Comparison of ENCODE assay signal across 21 mouse cellular contexts in genomic region chr10:83189071-83189470, GRCm38 (mm10).
A peak's percentile ranks its signal among the peaks of the same experiment; 100 is the strongest.
DNase-seq lines count a peak whose midpoint lies in the region; ATAC-seq and TF ChIP-seq lines count a peak whose summit lies in the region.
"Had no signal": no experiment of that assay in that cellular context is flagged by ENCODE, and none has a peak within 500 bp of the region (broad histone marks: within the 10 kb centered on the region; RNA-seq: fewer than 3 reads in every experiment).

No protein-coding gene starts in this region.

- H3K79me3 ChIP-seq in C2C12 (ENCODE audit: low read depth) = no peaks in the 10 kb centered on the region

- no peaks in the 10 kb centered on the region for H3K27me3 ChIP-seq in C2C12 (ENCODE audit: control insufficient read depth, insufficient read depth, insufficient read length)
- no peaks in the 10 kb centered on the region for H3K27me3 ChIP-seq in forebrain, postnatal 0 days (ENCODE audit: insufficient read depth, low read length)
- no peaks in the 10 kb centered on the region for H3K27me3 ChIP-seq in thymus, adult 2 months (ENCODE audit: control insufficient read depth, insufficient read depth, low read length)
- H3K27me3 ChIP-seq: CH12.LX, Patski had no signal

- peaks cover 9% of the 10 kb centered on the region; the same call in 1 of the 2 replicates for H3K4me1 ChIP-seq in forebrain, postnatal 0 days (ENCODE audit: insufficient read depth)
- peaks cover 16% of the 10 kb centered on the region for H3K4me1 ChIP-seq in thymus, adult 2 months (replicated peaks; ENCODE audit: control insufficient read depth, insufficient read depth, low read length)

- TF ChIP-seq CTCF in C2C12 (IDR thresholded peaks at IDR 0.05; ENCODE audit: control insufficient read depth, insufficient read depth, insufficient read length) = no peak
- TF ChIP-seq CTCF in forebrain, postnatal 0 days (IDR thresholded peaks at IDR 0.05; ENCODE audit: low read depth) = no peak
- no peak for TF ChIP-seq CTCF in thymus, adult 2 months (IDR thresholded peaks at IDR 0.05; ENCODE audit: borderline replicate concordance, control insufficient read depth, extremely low read depth, insufficient read depth, low read length, poor library complexity)

- no peak overlapping the region for H3K27ac ChIP-seq in forebrain, postnatal 0 days (ENCODE audit: low read depth, low read length)
- no peak overlapping the region for H3K27ac ChIP-seq in thymus, adult 2 months (ENCODE audit: control insufficient read depth, insufficient read depth, low read length)

- no peak for ATAC-seq in forebrain, postnatal 0 days
- ATAC-seq: activated CD4-positive, CD25-positive, alpha-beta regulatory T cell, adult 4 months; CD4-positive, CD25-positive, alpha-beta regulatory T cell, adult 4 months; Patski had no signal

- H3K9me3 ChIP-seq in forebrain, postnatal 0 days (ENCODE audit: low read length) = no peaks in the 10 kb centered on the region
- H3K9me3 ChIP-seq: G1E had no signal

- H3K4me3 ChIP-seq in C2C12 (ENCODE audit: insufficient read depth, poor library complexity, severe bottlenecking) = no peak overlapping the region
- H3K4me3 ChIP-seq in forebrain, postnatal 0 days (ENCODE audit: low read depth, low read length) = no peak overlapping the region
- H3K4me3 ChIP-seq in thymus, adult 2 months (ENCODE audit: control insufficient read depth, insufficient read depth, low read length) = no peak overlapping the region

- 98% methylated on average over 5 of the region's 5 CpGs for WGBS in forebrain, postnatal 0 days
- WGBS in thymus, adult 2 months = 96% methylated on average over 5 of the region's 5 CpGs

- peaks cover 13% of the 10 kb centered on the region for H3K79me2 ChIP-seq in C2C12 (ENCODE audit: control insufficient read depth, insufficient read depth)

- H3K9ac ChIP-seq in forebrain, postnatal 0 days = no peak overlapping the region

- TF ChIP-seq POLR2A in thymus, adult 2 months (IDR thresholded peaks at IDR 0.05; ENCODE audit: control insufficient read depth, extremely low read depth, insufficient read depth, low read length, poor library complexity) = no peak

- no peak overlapping the region for H3K4me2 ChIP-seq in forebrain, postnatal 0 days (ENCODE audit: low read depth)

- H3ac ChIP-seq in C2C12 (ENCODE audit: control insufficient read depth, insufficient read length, low read depth) = no peak overlapping the region

- H3K36me3 ChIP-seq in C2C12 (ENCODE audit: control insufficient read depth, insufficient read depth) = no peaks in the 10 kb centered on the region
- peaks cover 6% of the 10 kb centered on the region; the same call in 1 of the 2 replicates for H3K36me3 ChIP-seq in forebrain, postnatal 0 days (ENCODE audit: insufficient read depth)
- H3K36me3 ChIP-seq in thymus, adult 2 months (ENCODE audit: control insufficient read depth, insufficient read depth, low read length) = no peaks in the 10 kb centered on the region

- peak; percentile 53 for DNase-seq in 3T3-L1 (ENCODE audit: low read depth, low spot score)
- DNase-seq in forebrain, postnatal 0 days = no peak
- no peak for DNase-seq in thymus, adult 2 months
- DNase-seq: adrenal gland, adult 2 months; adrenal gland, adult 8-10 months; adrenal gland, postnatal 10 days; adrenal gland, postnatal 14 days; adrenal gland, postnatal 25 days; adrenal gland, postnatal 36 days; B cell, adult 2 months; cerebellum, adult 11 months; cerebellum, adult 11-12 months; cerebellum, adult 18-20 months; cerebellum, adult 2 months; cerebellum, adult 8-10 months had no signal

TF ChIP-seq in C2C12, 6 proteins besides CTCF, POLR2A, EP300 and RAD21:
- TF ChIP-seq FOSL1 (IDR thresholded peaks at IDR 0.05; ENCODE audit: insufficient read depth, low read length, poor library complexity, severe bottlenecking) (peak; percentile 60), MAX (IDR thresholded peaks at IDR 0.05) (no peak)
TF ChIP-seq in C2C12: peak in this region for 1.
